Mouse (Mus musculus) midbrain, embryonic 11.5 days (tissue): Measurements from ENCODE around the gene Bach2. TPM values are rescaled to one million over a fixed set of nuclear protein-coding genes. Genes with fewer than 3 reads are reported as not detected.
A peak's percentile ranks its signal among the peaks of the same experiment; 100 is the strongest.

ENCODE experiments used
- ATAC-seq: fragments of 200-750 bp; cut with Nextera tagmentation; 2 replicates; pipeline ENCODE4 v1.8.0; 2017; ENCODE audit warnings: moderate TSS enrichment, moderate library complexity; ENCODE audit not compliant: low FRiP score
- DNase-seq: peaks from one replicate; pipeline ENCODE4 v3.0.0; 2015; ENCODE audit warnings: low spot score; ENCODE audit errors: missing footprints
- H3K27ac ChIP-seq: fragments of 300-500 bp; sonication (generic); 2 replicates; pipeline ENCODE4 v1.5.1; 2014; ENCODE audit warnings: low read depth, low read length
- H3K27me3 ChIP-seq: fragments of 300-500 bp; sonication (generic); 2 replicates; pipeline ENCODE4 v1.6.1; 2014; ENCODE audit warnings: mild to moderate bottlenecking, low read length, moderate library complexity, mixed read lengths; ENCODE audit not compliant: control insufficient read depth, insufficient read depth
- H3K36me3 ChIP-seq: fragments of 300-500 bp; sonication (generic); 2 replicates; pipeline ENCODE4 v1.6.1; 2014; ENCODE audit warnings: mild to moderate bottlenecking, low read length, moderate library complexity, mixed read lengths; ENCODE audit not compliant: control insufficient read depth, insufficient read depth
- H3K4me1 ChIP-seq: fragments of 300-500 bp; sonication (generic); 2 replicates; pipeline ENCODE4 v1.6.1; 2014; ENCODE audit warnings: low read length; ENCODE audit not compliant: control insufficient read depth, insufficient read depth
- H3K4me2 ChIP-seq: fragments of 300-500 bp; sonication (generic); 2 replicates; pipeline ENCODE4 v1.6.1; 2014; ENCODE audit warnings: mild to moderate bottlenecking, moderate library complexity
- H3K4me3 ChIP-seq: fragments of 300-500 bp; sonication (generic); 2 replicates; pipeline ENCODE4 v1.5.1; 2014; ENCODE audit warnings: low read depth, low read length
- H3K9ac ChIP-seq: fragments of 300-500 bp; sonication (generic); 2 replicates; pipeline ENCODE4 v1.6.1; 2014; ENCODE audit warnings: low read length
- H3K9me3 ChIP-seq: fragments of 300-500 bp; sonication (generic); 2 replicates; pipeline ENCODE4 v1.6.1; 2016; ENCODE audit warnings: low read length; ENCODE audit not compliant: control insufficient read depth
- WGBS: fragments of 180-500 bp; shearing (Covaris S2); extraction: QIAGEN DNeasy Blood & Tissue Kit; methylation state at CpG from one replicate; pipeline ENCODE4 v1.1.7; 2014; 5-methylcytosine and 5-hydroxymethylcytosine counted together
- polyA plus RNA-seq: library from polyadenylated mRNA; unstranded; fragments of >200 nt; fragmentation: Nextera tagmentation; extraction: Ambion mirVana; gene quantifications from 2 replicates; pipeline ENCODE4 v1.2.1, GENCODE M21; 2014

Bach2 gene
- polyA plus RNA-seq, 1 experiment from 2014 or later = 13.2 TPM

DNA sequence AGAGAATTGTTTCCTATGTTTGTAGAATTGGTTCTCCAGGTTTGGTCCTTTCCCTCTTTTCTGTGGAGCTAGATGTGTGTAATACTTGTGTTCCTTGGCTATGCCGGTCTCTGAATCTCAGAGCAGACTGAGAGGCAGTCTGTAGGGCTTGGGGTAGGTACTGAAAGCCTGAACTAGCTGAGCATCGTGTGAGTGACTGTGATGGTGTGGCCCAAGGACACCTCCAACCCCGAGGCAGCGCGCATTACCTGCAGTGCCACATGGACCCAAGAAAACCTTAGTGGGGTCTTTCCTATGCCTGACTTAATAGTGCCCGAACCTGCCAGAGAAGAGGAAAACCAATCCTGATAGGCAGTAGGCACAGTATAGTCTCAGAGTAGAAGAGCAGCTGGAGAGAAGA is 85.5 kb downstream of the Bach2 start:
- Histone ChIP-seq H3K27me3 (no peaks in the 10 kb centered on the region), H3K27ac (no peak overlapping the region), H3K36me3 (no peaks in the 10 kb centered on the region), H3K9ac (no peak overlapping the region), H3K4me2 (no peak overlapping the region), H3K4me3 (no peak overlapping the region), H3K4me1 (peaks cover 40% of the 10 kb centered on the region), H3K9me3 (peaks cover 3% of the 10 kb centered on the region; the same call in 1 of the 2 replicates)
- DNase-seq (no peak), ATAC-seq (no peak)
- WGBS = 98% methylated on average over 6 of the region's 6 CpGs

GRCm38 (mm10) chr4:32324967-32325366 is 86.4 kb downstream of the Bach2 start:
- no peak for DNase-seq
- H3K9me3 ChIP-seq = peaks cover 3% of the 10 kb centered on the region; the same call in 1 of the 2 replicates
- H3K27ac ChIP-seq = no peak overlapping the region
- no peak overlapping the region for H3K4me2 ChIP-seq
- H3K9ac ChIP-seq = no peak overlapping the region
- H3K27me3 ChIP-seq = no peaks in the 10 kb centered on the region
- H3K4me1 ChIP-seq = peaks cover 40% of the 10 kb centered on the region
- 76% methylated on average over 4 of the region's 4 CpGs for WGBS
- no peaks in the 10 kb centered on the region for H3K36me3 ChIP-seq
- H3K4me3 ChIP-seq = no peak overlapping the region
- ATAC-seq = no peak

GRCm38 (mm10) chr4:32325596-32325995 is 87.0 kb downstream of the Bach2 start:
- Histone ChIP-seq H3K27me3 (no peaks in the 10 kb centered on the region), H3K27ac (no peak overlapping the region), H3K4me1 (peaks cover 39% of the 10 kb centered on the region), H3K4me2 (no peak overlapping the region), H3K9ac (no peak overlapping the region), H3K9me3 (peaks cover 3% of the 10 kb centered on the region; the same call in 1 of the 2 replicates), H3K4me3 (no peak overlapping the region), H3K36me3 (no peaks in the 10 kb centered on the region)
- DNase-seq = no peak
- WGBS = 58% methylated on average over 3 of the region's 3 CpGs
- ATAC-seq = no peak

GRCm38 (mm10) chr4:32326279-32326678 is 87.7 kb downstream of the Bach2 start:
- Histone ChIP-seq H3K4me2 (no peak overlapping the region), H3K27me3 (no peaks in the 10 kb centered on the region), H3K27ac (no peak overlapping the region), H3K4me1 (peaks cover 32% of the 10 kb centered on the region), H3K9ac (no peak overlapping the region), H3K4me3 (no peak overlapping the region), H3K9me3 (peaks cover 3% of the 10 kb centered on the region; the same call in 1 of the 2 replicates), H3K36me3 (no peaks in the 10 kb centered on the region)
- ATAC-seq (peak; percentile 1; the same call in 1 of the 2 replicates), DNase-seq (peak; percentile 85)
- 60% methylated on average over 10 of the region's 10 CpGs for WGBS

DNA sequence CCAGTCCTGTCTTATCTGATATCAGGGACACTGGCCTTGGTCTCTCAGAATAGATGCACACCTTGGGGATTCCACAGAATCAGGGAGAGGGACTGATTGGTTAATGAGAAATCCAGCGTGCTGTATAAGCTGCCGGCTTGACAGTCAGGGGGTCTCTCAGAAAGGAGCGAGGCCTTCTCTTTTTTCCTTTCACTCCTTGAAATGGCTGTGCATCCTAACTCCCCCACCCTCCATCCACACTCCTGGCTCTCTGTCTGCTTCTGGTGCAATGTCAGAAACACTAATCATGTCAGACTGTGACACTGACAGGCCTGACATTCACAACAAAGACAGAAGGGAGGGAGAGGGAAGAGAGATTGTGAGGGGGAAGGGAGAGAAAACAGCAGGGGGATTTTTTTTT is 88.3 kb downstream of the Bach2 start:
- Histone ChIP-seq H3K9ac (0 out of 2 replicates have a peak overlapping the region, but pooled peaks have one; percentile 27), H3K27ac (peak overlapping the region; percentile 40; the same call in 1 of the 2 replicates), H3K9me3 (peaks cover 3% of the 10 kb centered on the region; the same call in 1 of the 2 replicates), H3K36me3 (no peaks in the 10 kb centered on the region), H3K27me3 (no peaks in the 10 kb centered on the region), H3K4me3 (no peak overlapping the region), H3K4me1 (peaks cover 32% of the 10 kb centered on the region), H3K4me2 (no peak overlapping the region)
- ATAC-seq = peak; percentile 76
- 16% methylated on average over 3 of the region's 3 CpGs for WGBS
- peak; percentile 90 for DNase-seq

GRCm38 (mm10) chr4:32327626-32328025 is 89.0 kb downstream of the Bach2 start:
- Histone ChIP-seq H3K27ac (peak overlapping the region; percentile 58), H3K36me3 (no peaks in the 10 kb centered on the region), H3K9me3 (peaks cover 3% of the 10 kb centered on the region; the same call in 1 of the 2 replicates), H3K27me3 (no peaks in the 10 kb centered on the region), H3K4me1 (peaks cover 32% of the 10 kb centered on the region), H3K4me3 (no peak overlapping the region), H3K4me2 (no peak overlapping the region), H3K9ac (peak overlapping the region; percentile 44; the same call in 1 of the 2 replicates)
- WGBS = 25% methylated on average over 5 of the region's 5 CpGs
- DNase-seq (peak; percentile 89), ATAC-seq (peak; percentile 45; the same call in 1 of the 2 replicates)

GRCm38 (mm10) chr4:32328561-32328960 is 90.0 kb downstream of the Bach2 start:
- H3K9me3 ChIP-seq = no peaks in the 10 kb centered on the region
- H3K36me3 ChIP-seq = no peaks in the 10 kb centered on the region
- H3K4me1 ChIP-seq = peaks cover 32% of the 10 kb centered on the region
- H3K4me3 ChIP-seq = no peak overlapping the region
- H3K27me3 ChIP-seq = no peaks in the 10 kb centered on the region
- DNase-seq (no peak), ATAC-seq (no peak)
- no peak overlapping the region for H3K27ac ChIP-seq
- 61% methylated on average over 2 of the region's 2 CpGs for WGBS
- no peak overlapping the region for H3K4me2 ChIP-seq
- no peak overlapping the region for H3K9ac ChIP-seq

- 85% methylated on average over 8 of the region's 8 CpGs for WGBS
- Histone ChIP-seq H3K9ac (no peak overlapping the region), H3K4me1 (peaks cover 27% of the 10 kb centered on the region), H3K27me3 (no peaks in the 10 kb centered on the region), H3K9me3 (no peaks in the 10 kb centered on the region), H3K27ac (no peak overlapping the region), H3K4me2 (no peak overlapping the region), H3K36me3 (no peaks in the 10 kb centered on the region), H3K4me3 (no peak overlapping the region)
- ATAC-seq (no peak), DNase-seq (no peak)
Observed at GRCm38 (mm10) chr4:32330584-32331314, 92.1 kb downstream of the Bach2 start.

- H3K4me1 ChIP-seq = peaks cover 15% of the 10 kb centered on the region
- no peak overlapping the region for H3K4me3 ChIP-seq
- H3K4me2 ChIP-seq = no peak overlapping the region
- DNase-seq (no peak), ATAC-seq (no peak)
- H3K27me3 ChIP-seq = no peaks in the 10 kb centered on the region
- no peaks in the 10 kb centered on the region for H3K36me3 ChIP-seq
- no peak overlapping the region for H3K9ac ChIP-seq
- WGBS = 91% methylated on average over 12 of the region's 12 CpGs
- H3K27ac ChIP-seq = no peak overlapping the region
- H3K9me3 ChIP-seq = no peaks in the 10 kb centered on the region
Observed at GRCm38 (mm10) chr4:32332028-32332427, 93.4 kb downstream of the Bach2 start.
